Mouse (Mus musculus): Measurements from ENCODE around the gene Trpv2. TPM values are rescaled to one million over a fixed set of nuclear protein-coding genes. Genes with fewer than 3 reads are reported as not detected.

The Trpv2 gene
- total and polyA plus RNA-seq, 3 experiments = 39.2 to 58.7 (median 46.2) TPM

DNA sequence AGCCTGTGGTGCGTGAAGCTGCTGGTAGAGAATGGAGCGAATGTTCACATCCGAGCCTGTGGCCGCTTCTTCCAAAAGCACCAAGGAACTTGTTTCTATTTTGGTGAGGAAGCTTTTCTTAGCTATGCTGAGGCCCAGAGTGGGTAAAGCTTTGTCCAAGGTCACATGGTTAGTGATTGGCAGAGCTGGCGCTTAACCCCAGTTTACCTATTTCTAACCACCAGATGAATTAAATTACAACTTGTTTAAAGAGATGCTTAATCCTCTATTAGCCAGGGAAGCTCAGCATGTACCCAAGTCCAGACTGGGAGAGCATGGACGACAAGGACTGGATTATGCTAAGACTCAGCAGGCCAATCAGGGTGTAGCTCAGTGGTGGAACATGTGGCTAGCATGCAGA lies 8.7 kb downstream of the Trpv2 start:
- no peaks in the 10 kb centered on the region for H3K9me3 ChIP-seq (replicated peaks; ENCODE audit: low read length)
- H3K4me1 ChIP-seq (ENCODE audit: control insufficient read depth in 1 of 2, insufficient read depth in 2 of 2) = 0 out of 4 replicates have a peak, but pooled peaks cover 0 to 2% of the 10 kb centered on the region in 2 experiments
- no peak overlapping the region for H3K9ac ChIP-seq (ENCODE audit: insufficient read depth, low read depth)
- H3K36me3 ChIP-seq (replicated peaks in 1 of 2; ENCODE audit: control insufficient read depth in 1 of 2, insufficient read depth in 1 of 2, low read length in 1 of 2) = peaks cover 65 to 94% of the 10 kb centered on the region in 2 experiments
- H3K27me3 ChIP-seq (replicated peaks) = no peaks in the 10 kb centered on the region
- H3K79me2 ChIP-seq (replicated peaks; ENCODE audit: control insufficient read depth, extremely low read depth, insufficient read depth, poor library complexity, severe bottlenecking) = no peaks in the 10 kb centered on the region
- no peak overlapping the region for H3K4me2 ChIP-seq (ENCODE audit: insufficient read depth, low read depth, poor library complexity, severe bottlenecking)
- no peak overlapping the region for H3K27ac ChIP-seq (ENCODE audit: insufficient read depth, low read depth)
- H3K4me3 ChIP-seq (replicated peaks in 1 of 3; ENCODE audit: low read depth in 2 of 3, low read length in 2 of 3, poor library complexity in 1 of 3) = no peak overlapping the region
- dilution Hi-C loops (cut with MboI; ENCODE audit: extremely low pct_ligation_motif_present, extremely low pct_unique_long_range_greater_than_20kb, low sequenced_read_pairs) (no loop called here), in situ Hi-C loops (cut with MboI; ENCODE audit: low pct_ligation_motif_present, low pct_unique_long_range_greater_than_20kb, low sequenced_read_pairs) (no loop called here)
- no peak for DNase-seq (ENCODE audit: extremely low read depth)
- TF ChIP-seq ZC3H11A (IDR thresholded peaks at IDR 0.05; ENCODE audit: low read depth, low read length) = no peak
- TF ChIP-seq CHD1 (IDR thresholded peaks at IDR 0.05; ENCODE audit: low read depth, low read length) = no peak
- TF ChIP-seq TCF12 (IDR thresholded peaks at IDR 0.05; ENCODE audit: low read depth, low read length) = no peak

DNA sequence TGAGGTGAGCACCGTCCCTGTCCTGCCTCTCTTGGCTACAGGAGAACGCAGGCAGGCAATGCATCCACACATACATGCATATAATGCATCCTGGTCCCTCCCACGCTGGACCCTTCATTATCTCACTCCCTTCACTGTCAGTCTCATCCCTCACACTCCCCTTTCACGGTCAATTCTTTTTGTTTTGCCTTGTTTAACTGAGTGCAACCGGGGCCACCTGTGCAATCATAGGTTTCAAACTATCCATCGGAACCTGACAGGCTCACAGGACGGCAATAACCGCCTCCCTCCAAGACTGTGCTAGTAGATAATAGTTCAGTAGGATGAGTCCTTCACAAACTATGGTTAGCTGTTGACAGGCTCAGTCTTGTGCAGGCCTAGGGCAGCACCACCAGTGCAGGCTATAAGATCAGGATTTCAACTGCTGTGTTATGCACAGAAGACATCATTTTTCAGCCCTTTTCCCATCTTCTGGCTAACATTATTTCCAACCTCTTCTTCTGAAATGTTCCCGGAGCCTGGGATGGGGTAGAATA lies 10.5 kb downstream of the Trpv2 start:
- Histone ChIP-seq H3K36me3 (replicated peaks in 1 of 2; ENCODE audit: control insufficient read depth in 1 of 2, insufficient read depth in 1 of 2, low read length in 1 of 2) (peaks cover 59 to 91% of the 10 kb centered on the region in 2 experiments), H3K4me1 (ENCODE audit: control insufficient read depth in 1 of 2, insufficient read depth in 2 of 2) (peaks cover 5 to 12% of the 10 kb centered on the region in 2 experiments; a peak in 3 of 4 replicates), H3K9ac (ENCODE audit: insufficient read depth, low read depth) (no peak overlapping the region), H3K79me2 (replicated peaks; ENCODE audit: control insufficient read depth, extremely low read depth, insufficient read depth, poor library complexity, severe bottlenecking) (no peaks in the 10 kb centered on the region), H3K27me3 (replicated peaks) (no peaks in the 10 kb centered on the region), H3K4me2 (ENCODE audit: insufficient read depth, low read depth, poor library complexity, severe bottlenecking) (no peak overlapping the region), H3K27ac (ENCODE audit: insufficient read depth, low read depth) (no peak overlapping the region), H3K4me3 (replicated peaks in 1 of 3; ENCODE audit: low read depth in 2 of 3, low read length in 2 of 3, poor library complexity in 1 of 3) (no peak overlapping the region), H3K9me3 (replicated peaks; ENCODE audit: low read length) (no peaks in the 10 kb centered on the region)
- in situ Hi-C loops (cut with MboI; ENCODE audit: low pct_ligation_motif_present, low pct_unique_long_range_greater_than_20kb, low sequenced_read_pairs) (no loop called here), dilution Hi-C loops (cut with MboI; ENCODE audit: extremely low pct_ligation_motif_present, extremely low pct_unique_long_range_greater_than_20kb, low sequenced_read_pairs) (no loop called here)
- TF ChIP-seq RAD21 (IDR thresholded peaks at IDR 0.05; ENCODE audit: low read depth, low read length) (no peak), USF1 (IDR thresholded peaks at IDR 0.05; ENCODE audit: low read depth, low read length) (no peak), USF2 (conservative IDR thresholded peaks at IDR 0.05; ENCODE audit: low read depth, low read length) (no peak), MAFK (IDR thresholded peaks at IDR 0.05; ENCODE audit: insufficient replicate concordance, low read length) (no peak), MAZ (IDR thresholded peaks at IDR 0.05; ENCODE audit: low read depth, low read length) (no peak), EP300 (IDR thresholded peaks at IDR 0.05; ENCODE audit: low read length) (no peak), ZKSCAN1 (IDR thresholded peaks at IDR 0.05; ENCODE audit: borderline replicate concordance, low read depth, low read length) (no peak), ZNF384 (IDR thresholded peaks at IDR 0.05; ENCODE audit: low read depth, low read length) (no peak), UBTF (IDR thresholded peaks at IDR 0.05; ENCODE audit: low read depth, low read length) (no peak), TCF12 (IDR thresholded peaks at IDR 0.05; ENCODE audit: low read depth, low read length) (no peak)
- no peak for DNase-seq (ENCODE audit: extremely low read depth)

DNA sequence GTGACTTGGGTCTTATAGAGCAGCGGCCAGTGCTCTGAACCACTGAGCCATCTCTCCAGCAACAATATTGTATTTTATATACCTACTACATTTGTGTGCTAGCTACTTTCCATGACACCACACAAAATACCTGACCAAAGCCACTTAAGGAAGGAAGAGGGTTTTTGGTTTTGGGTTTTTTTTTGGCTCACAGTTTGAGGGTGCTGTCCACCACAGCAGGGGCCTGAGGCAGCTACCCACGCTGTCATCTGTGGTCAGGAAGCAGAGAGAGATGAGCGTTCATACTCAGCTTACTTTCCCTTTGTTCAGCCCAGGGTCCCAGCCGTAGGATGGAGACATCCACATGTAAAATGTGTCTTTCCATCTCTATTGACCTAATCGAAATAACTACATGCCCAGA lies 12.7 kb downstream of the Trpv2 start:
- Histone ChIP-seq H3K36me3 (replicated peaks in 1 of 2; ENCODE audit: control insufficient read depth in 1 of 2, insufficient read depth in 1 of 2, low read length in 1 of 2) (peaks cover 68 to 93% of the 10 kb centered on the region in 2 experiments), H3K27ac (ENCODE audit: insufficient read depth, low read depth) (no peak overlapping the region), H3K4me1 (ENCODE audit: control insufficient read depth in 1 of 2, insufficient read depth in 2 of 2) (peaks cover 5 to 14% of the 10 kb centered on the region in 2 experiments; a peak in 3 of 4 replicates), H3K4me3 (replicated peaks in 1 of 3; ENCODE audit: low read depth in 2 of 3, low read length in 2 of 3, poor library complexity in 1 of 3) (no peak overlapping the region), H3K4me2 (ENCODE audit: insufficient read depth, low read depth, poor library complexity, severe bottlenecking) (no peak overlapping the region), H3K27me3 (replicated peaks) (no peaks in the 10 kb centered on the region), H3K9ac (ENCODE audit: insufficient read depth, low read depth) (no peak overlapping the region), H3K79me2 (replicated peaks; ENCODE audit: control insufficient read depth, extremely low read depth, insufficient read depth, poor library complexity, severe bottlenecking) (no peaks in the 10 kb centered on the region), H3K9me3 (replicated peaks; ENCODE audit: low read length) (no peaks in the 10 kb centered on the region)
- TF ChIP-seq IRF4 (IDR thresholded peaks at IDR 0.05; ENCODE audit: low read depth, low read length) (no peak), ETS1 (conservative IDR thresholded peaks at IDR 0.05; ENCODE audit: low read depth, low read length) (no peak), MAFK (IDR thresholded peaks at IDR 0.05; ENCODE audit: insufficient replicate concordance, low read length) (no peak), JUN (IDR thresholded peaks at IDR 0.05; ENCODE audit: insufficient read depth, low read depth, low read length) (no peak), GABPA (IDR thresholded peaks at IDR 0.05; ENCODE audit: insufficient replicate concordance, low read depth, low read length) (no peak), BHLHE40 (IDR thresholded peaks at IDR 0.05; ENCODE audit: low read depth, low read length) (no peak), ZNF384 (IDR thresholded peaks at IDR 0.05; ENCODE audit: low read depth, low read length) (no peak), EP300 (IDR thresholded peaks at IDR 0.05; ENCODE audit: low read length) (no peak), MAX (IDR thresholded peaks at IDR 0.05; ENCODE audit: low read length) (no peak), MXI1 (IDR thresholded peaks at IDR 0.05; ENCODE audit: low read depth, low read length) (no peak), ELF1 (IDR thresholded peaks at IDR 0.05; ENCODE audit: low read depth, low read length) (no peak), SMC3 (IDR thresholded peaks at IDR 0.05; ENCODE audit: low read depth, low read length) (no peak), E2F4 (IDR thresholded peaks at IDR 0.05; ENCODE audit: insufficient replicate concordance, low read depth, low read length) (no peak)
- dilution Hi-C loops (cut with MboI; ENCODE audit: extremely low pct_ligation_motif_present, extremely low pct_unique_long_range_greater_than_20kb, low sequenced_read_pairs) = no loop called here
- DNase-seq (ENCODE audit: extremely low read depth) = no peak
- in situ Hi-C loops (cut with MboI; ENCODE audit: low pct_ligation_motif_present, low pct_unique_long_range_greater_than_20kb, low sequenced_read_pairs) = no loop called here

All from CH12.LX (cell line).